Mouse (Mus musculus): Measurements from ENCODE around the gene Scp2. TPM values are rescaled to one million over a fixed set of nuclear protein-coding genes. Genes with fewer than 3 reads are reported as not detected.

Scp2 gene
- polyA plus RNA-seq, 1 experiment, result 19.1 TPM

DNA sequence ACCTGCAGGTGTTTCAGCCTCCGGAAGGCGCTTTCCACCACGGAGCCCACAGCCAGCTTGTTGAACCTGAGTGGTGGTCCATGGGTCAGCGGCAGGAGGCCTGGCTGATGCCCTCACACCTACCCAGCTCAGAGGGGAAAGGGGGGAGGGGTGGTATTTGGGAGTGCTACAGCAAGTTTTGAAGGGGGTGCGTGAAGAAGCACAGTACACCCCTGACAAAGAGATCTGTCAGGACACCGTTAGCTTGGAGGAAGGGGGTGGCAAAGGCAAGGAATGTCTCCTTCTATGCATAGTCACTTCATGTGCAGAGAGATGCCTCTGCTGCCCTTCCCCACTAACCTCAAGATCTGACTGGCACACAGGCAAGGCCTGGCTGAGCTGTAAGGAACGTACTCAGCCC is 127.0 kb downstream of the Scp2 start:
- TF ChIP-seq GATA1 (IDR thresholded peaks at IDR 0.05; ENCODE audit: low read length), result no peak

DNA sequence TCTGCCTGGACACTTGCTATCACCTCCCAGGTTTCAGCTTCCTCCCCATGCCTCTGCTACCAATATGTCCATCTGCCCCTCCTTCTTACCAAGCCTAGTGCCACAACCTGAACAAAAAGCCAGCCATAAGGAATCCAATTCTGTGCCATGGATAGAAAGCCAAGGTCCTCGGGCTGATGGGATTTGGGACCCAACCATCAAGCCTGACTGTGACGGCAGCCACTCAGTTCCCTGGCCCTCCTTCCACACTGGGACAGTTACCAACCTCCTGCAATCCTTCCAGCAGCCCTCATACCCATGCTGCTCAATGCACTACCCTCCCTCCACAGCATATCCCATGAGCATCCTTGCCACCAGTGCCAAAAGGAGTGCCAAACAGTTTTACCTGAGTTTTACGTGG is 128.5 kb downstream of the Scp2 start:
- TF ChIP-seq GATA1 (IDR thresholded peaks at IDR 0.05; ENCODE audit: low read length), result no peak

DNA sequence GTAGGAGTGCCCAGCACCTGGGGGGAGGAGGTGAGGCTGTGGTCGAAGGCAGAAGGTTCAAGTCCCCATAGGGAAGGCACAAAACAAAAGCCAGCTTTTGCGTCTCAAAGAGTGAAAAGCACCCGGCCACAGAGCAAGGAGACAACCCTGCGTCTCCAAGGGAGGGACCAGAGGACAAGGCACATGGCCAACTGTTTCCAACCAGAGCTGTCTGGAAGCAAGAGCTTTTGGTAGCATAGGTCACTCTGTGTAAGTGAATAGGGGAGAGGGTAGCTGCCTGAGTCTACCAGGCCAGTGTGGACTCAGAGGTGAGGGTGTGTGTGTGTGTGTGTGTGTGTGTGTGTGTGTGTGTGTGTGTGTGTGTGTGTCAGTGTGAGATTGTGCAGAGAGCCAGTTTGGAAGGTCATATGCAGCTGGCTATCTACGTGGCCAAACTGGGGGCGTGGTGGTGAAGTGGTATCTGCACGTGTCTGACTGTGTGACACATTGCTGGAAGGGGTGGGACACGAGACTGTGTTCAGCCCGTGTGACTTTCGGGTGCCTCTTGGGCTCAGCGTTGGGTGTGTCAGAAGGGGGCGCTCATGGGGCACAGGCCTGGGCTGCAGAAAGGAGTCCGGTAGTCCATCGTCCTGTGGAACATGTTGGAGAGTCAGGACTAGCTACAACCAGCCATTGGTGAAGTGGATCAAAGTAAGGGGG is 129.6 kb downstream of the Scp2 start:
- no peak for TF ChIP-seq GATA1 (IDR thresholded peaks at IDR 0.05; ENCODE audit: low read length)

DNA sequence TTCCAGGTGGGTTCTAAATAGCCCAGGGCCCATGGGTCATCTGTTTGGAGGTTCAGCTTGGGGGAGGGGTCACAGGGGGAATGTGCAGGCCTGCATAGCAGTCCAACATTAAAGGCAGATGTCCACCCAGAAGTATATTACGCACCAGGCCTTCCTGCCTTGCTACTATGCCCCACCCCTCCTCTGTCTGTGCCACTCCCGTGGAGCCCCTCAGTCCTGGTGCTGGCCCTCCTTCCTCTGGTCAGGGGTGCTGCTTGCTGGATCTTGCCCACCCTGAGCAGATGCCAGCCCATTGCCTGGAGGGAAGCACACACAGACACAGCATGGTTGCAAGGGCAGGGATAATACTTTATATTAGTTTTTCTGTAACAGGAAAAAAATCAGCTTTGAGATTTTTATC is 130.3 kb downstream of the Scp2 start:
- TF ChIP-seq GATA1 (IDR thresholded peaks at IDR 0.05; ENCODE audit: low read length), result no peak

DNA sequence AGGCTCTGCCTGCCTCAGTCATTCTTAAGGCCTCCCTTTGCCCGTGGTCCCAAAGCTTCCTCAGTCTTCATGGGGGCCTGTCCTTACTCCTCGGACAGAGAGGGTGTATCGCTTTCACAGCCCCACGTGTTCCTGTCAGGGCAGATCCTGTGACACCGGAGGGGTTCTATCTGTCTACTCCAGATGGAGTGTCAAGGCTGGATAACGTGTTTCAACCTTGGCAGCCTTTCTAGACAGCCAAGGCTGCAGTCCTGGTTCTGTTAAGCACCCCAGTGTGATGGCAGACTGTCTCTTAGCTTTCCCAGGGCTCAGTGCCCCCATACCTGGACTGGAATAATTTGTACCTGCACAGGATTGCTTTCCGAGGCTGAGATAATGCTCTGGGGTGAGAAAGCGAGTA is 136.3 kb downstream of the Scp2 start:
- TF ChIP-seq GATA1 (IDR thresholded peaks at IDR 0.05; ENCODE audit: low read length), result no peak

DNA sequence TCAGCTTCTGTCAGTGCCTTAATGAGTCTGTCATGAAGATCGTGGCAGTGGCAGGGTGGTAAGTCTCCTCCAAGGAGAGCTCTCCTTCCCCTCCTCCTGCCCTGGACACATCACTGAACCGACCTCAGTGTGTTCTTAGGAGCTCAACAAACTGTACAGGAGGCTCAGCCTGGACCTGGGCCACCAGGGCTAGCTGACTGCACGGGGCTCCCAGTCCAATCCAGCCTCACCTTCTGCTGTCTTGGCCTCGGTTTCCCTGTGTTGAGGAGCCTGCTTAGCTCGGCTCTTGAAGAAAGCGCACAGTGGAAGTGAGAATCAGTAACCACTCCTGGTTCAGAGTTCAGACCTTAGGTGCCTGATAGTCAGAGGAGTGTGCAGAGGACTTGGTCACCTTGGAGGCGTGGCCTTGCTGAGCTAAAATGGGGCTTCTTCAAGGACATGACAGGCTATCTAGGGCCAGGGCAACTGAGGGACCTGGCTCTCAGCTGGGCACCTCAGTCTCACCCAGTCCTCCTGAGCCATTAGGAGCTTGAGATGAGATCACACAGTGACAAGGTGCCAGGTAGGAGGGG is 137.2 kb downstream of the Scp2 start:
- no peak for TF ChIP-seq GATA1 (IDR thresholded peaks at IDR 0.05; ENCODE audit: low read length)

DNA sequence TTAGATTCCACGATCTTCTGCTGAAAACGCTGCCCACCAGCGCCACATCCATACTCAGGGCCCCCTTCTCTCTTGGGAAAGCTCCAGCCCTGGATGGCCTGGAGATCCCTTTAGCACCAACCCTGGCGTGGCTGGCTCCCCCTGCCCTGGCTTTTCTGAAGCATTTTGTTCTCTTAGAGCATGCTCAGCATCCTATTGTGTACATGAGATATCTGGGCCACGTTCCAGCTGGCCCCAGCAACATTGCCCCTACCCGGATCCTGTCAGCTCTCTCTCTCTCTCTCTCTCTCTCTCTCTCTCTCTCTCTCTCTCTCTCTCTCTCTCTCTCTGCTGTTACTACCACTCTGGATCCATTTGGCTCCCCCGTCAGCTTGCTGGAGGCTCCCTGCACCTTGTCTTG is 139.5 kb downstream of the Scp2 start:
- no peak for TF ChIP-seq GATA1 (IDR thresholded peaks at IDR 0.05; ENCODE audit: low read length)

DNA sequence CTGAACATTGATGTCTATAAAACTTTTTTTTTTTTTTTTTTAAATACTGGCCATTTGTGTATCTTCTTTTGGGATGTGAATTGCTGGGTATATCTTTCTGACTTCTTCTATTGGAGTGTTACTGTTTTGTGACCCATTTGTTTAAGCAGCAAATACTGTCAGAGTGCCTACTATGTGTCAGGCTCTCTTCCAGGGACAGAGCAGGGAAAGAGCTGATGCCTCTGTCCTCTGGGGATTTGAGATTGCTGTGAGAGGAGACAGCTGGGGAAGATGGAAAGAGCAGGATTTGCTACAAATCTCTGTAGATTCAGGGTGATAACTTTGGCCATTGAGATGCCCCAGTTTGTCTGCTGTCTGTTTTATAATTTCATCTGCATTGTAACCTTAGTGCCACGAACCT is 145.4 kb downstream of the Scp2 start:
- no peak for TF ChIP-seq GATA1 (IDR thresholded peaks at IDR 0.05; ENCODE audit: low read length)

DNA sequence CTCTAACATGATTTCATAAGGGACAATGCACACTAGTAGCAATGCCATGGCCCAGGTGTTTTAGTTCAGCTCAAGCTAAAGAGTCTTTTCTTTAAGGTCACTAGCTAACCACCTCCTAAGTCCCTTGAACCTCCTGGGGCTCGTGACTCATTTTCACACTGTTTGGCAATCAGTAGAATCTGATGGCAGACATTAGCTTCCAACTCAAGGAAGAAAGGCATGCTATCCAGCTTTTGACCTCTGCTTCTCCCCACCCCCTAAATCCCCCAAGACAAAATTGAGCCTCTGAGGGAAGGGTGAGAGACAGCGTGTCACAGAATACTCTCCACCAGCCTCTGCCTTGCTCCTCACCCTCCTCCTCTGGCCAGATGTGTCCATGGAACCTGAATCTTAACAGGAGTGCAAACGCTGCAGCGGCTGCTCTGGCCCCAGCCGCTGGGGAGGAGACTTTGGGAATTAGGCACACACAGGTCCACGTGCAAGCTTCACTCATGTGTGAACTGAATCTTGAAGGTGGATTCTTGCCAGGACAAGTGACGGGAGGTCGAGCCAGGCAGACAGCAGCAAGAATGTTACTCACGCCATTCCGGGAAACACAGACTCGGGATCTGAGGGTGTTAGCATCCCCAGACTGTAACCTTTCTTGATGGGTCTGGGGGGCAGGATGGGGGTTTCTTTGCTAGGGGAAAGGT is 146.0 kb downstream of the Scp2 start:
- TF ChIP-seq GATA1 (IDR thresholded peaks at IDR 0.05; ENCODE audit: low read length), result no peak

DNA sequence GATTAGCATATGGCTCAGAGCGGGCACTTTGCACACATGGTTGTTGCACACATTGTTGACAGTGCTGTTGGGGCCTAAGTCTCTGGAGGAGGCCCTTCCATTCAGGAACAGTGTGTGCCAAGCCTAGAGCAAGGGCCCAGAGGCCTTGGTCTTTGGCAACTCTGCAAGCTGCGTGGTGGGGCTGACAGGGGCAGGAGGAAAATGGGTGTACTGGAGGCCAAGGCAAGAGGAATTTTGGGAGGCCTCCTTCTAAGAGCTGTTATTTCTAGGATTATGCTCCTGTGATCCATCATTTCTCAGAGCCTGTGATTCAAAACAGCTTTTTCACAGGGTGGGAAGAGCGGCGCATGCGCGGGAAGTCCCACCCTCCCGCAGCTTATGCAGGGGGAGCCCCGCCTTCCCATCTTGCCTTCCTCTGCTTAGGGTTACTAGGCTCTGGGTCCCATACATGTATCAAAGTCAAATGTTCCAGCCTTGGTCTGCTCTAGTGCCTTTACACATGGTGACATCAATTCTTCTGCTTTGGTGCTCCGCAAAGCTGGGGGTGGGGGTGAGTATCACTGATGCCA is 148.3 kb downstream of the Scp2 start:
- TF ChIP-seq GATA1 (IDR thresholded peaks at IDR 0.05; ENCODE audit: low read length), result no peak

DNA sequence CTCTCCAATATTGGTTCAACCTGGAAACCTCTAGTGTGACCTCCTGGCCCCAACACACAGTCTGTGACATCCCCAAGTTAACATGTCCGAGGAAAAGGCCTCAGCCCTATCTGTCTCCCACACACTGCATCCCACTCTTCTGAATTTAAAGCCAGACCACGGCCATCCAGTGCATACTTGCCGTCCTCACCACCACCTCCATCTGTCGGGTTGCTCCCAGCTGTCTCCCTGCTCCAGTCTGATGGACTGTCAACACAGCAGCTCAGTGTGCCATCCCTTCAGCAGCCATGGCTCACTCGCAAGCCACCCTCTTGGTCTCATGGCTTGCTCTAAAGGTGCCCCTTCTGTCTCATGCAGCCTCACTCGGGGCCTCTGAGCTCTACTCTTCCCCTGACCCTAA is 149.1 kb downstream of the Scp2 start:
- no peak for TF ChIP-seq GATA1 (IDR thresholded peaks at IDR 0.05; ENCODE audit: low read length)

DNA sequence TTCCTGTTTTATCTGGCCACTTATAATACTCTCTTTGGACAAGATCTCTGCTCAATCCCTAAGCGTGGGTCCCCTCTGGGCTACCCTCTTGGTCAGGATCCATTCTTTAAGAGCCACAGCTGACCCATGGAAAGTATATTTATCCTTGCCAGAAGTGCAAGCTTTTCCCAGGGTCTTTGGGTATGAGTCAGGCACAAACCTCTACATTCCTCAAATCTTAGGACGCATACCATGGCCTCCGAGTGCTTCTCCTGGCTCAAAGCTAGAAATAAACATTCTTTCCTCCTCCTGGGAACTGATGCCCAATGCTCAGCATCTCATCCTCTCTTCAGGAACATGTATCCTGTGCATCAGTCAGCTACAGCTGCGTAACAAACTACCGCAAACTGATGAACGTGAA is 149.8 kb downstream of the Scp2 start:
- TF ChIP-seq GATA1 (IDR thresholded peaks at IDR 0.05; ENCODE audit: low read length), result no peak

Other genes with a start within 250 kb of the Scp2 start
- gene Cpt2, start 221.4 kb downstream of the Scp2 start, polyA plus RNA-seq (2012), result 69.1 and 95.6 TPM in 2 replicates
- not detected in 2 replicates for gene Slc1a7, start 176.7 kb downstream of the Scp2 start, polyA plus RNA-seq (2012)
- gene Podn, start 48.6 kb downstream of the Scp2 start, polyA plus RNA-seq (2012), result 0.04 TPM in 1 of 2 replicates, not detected in the other
- gene Echdc2, start 20.4 kb upstream of the Scp2 start, polyA plus RNA-seq (2012), result not detected in 2 replicates
- gene Zyg11a, start 73.0 kb upstream of the Scp2 start, polyA plus RNA-seq (2012), result not detected in 2 replicates
- 2.1 and 3.9 TPM in 2 replicates for gene Zyg11b, start 156.1 kb upstream of the Scp2 start, polyA plus RNA-seq (2012)
- gene Coa7, start 183.1 kb upstream of the Scp2 start, polyA plus RNA-seq (2012), result 0.78 and 10.6 TPM in 2 replicates
- gene Shisal2a, start 238.4 kb upstream of the Scp2 start, polyA plus RNA-seq (2012), result not detected in 2 replicates